13 mouse cellular contexts compared by ENCODE assay signal in genomic region chr5:119803411-119804251, GRCm38 (mm10). TPM values are rescaled to one million over a fixed set of nuclear protein-coding genes. Genes with fewer than 3 reads are reported as not detected.
DNase-seq lines count a peak whose midpoint lies in the region; ATAC-seq and TF ChIP-seq lines count a peak whose summit lies in the region.
"Had no signal": no experiment of that assay in that cellular context is flagged by ENCODE, and none has a peak within 500 bp of the region (broad histone marks: within the 10 kb centered on the region; RNA-seq: fewer than 3 reads in every experiment).

No protein-coding gene starts in this region.

- ATAC-seq in intestine, embryonic 14.5 days (replicated peaks; ENCODE audit: low FRiP score, low TSS enrichment, low read depth): no peak
- ATAC-seq in intestine, postnatal 0 days: no peak
- no peak for ATAC-seq in lung, embryonic 16.5 days (ENCODE audit: low read depth)

- no peaks in the 10 kb centered on the region for H3K36me3 ChIP-seq in intestine, embryonic 14.5 days (ENCODE audit: control insufficient read depth, insufficient read depth, low read length)
- H3K36me3 ChIP-seq in intestine, postnatal 0 days (ENCODE audit: control insufficient read depth, insufficient read depth): no peaks in the 10 kb centered on the region
- no peaks in the 10 kb centered on the region for H3K36me3 ChIP-seq in embryonic facial prominence, embryonic 10.5 days (replicated peaks)
- H3K36me3 ChIP-seq in lung, embryonic 16.5 days (ENCODE audit: control insufficient read depth, insufficient read depth, low read length): no peaks in the 10 kb centered on the region
- H3K36me3 ChIP-seq: midbrain, embryonic 12.5 days had no signal

- no peak overlapping the region for H3K4me3 ChIP-seq in intestine, embryonic 14.5 days (ENCODE audit: low read depth, low read length)
- no peak overlapping the region for H3K4me3 ChIP-seq in intestine, postnatal 0 days (ENCODE audit: low read depth, low read length)
- H3K4me3 ChIP-seq in embryonic facial prominence, embryonic 10.5 days: no peak overlapping the region
- H3K4me3 ChIP-seq in lung, embryonic 16.5 days (ENCODE audit: low read length): peak overlapping the region; percentile 50
- H3K4me3 ChIP-seq: midbrain, embryonic 12.5 days had no signal

- no peaks in the 10 kb centered on the region for H3K4me1 ChIP-seq in intestine, embryonic 14.5 days (replicated peaks; ENCODE audit: control insufficient read depth, insufficient read depth, low read length)
- H3K4me1 ChIP-seq in intestine, postnatal 0 days (replicated peaks; ENCODE audit: control insufficient read depth, insufficient read depth, low read length): no peaks in the 10 kb centered on the region
- 0 out of 2 replicates have a peak, but pooled peaks cover 2% of the 10 kb centered on the region for H3K4me1 ChIP-seq in embryonic facial prominence, embryonic 10.5 days
- peaks cover 20% of the 10 kb centered on the region for H3K4me1 ChIP-seq in lung, embryonic 16.5 days (replicated peaks; ENCODE audit: control insufficient read depth, insufficient read depth, low read length)
- H3K4me1 ChIP-seq: midbrain, embryonic 12.5 days had no signal

- no peak overlapping the region for H3K9ac ChIP-seq in intestine, embryonic 14.5 days (ENCODE audit: low read length)
- H3K9ac ChIP-seq in intestine, postnatal 0 days (ENCODE audit: low read depth, low read length): no peak overlapping the region
- peak overlapping the region; percentile 77 for H3K9ac ChIP-seq in lung, embryonic 16.5 days (ENCODE audit: low read length)
- H3K9ac ChIP-seq: midbrain, embryonic 12.5 days had no signal

- no peak overlapping the region for H3K4me2 ChIP-seq in intestine, embryonic 14.5 days (ENCODE audit: low read length)
- H3K4me2 ChIP-seq in intestine, postnatal 0 days (replicated peaks; ENCODE audit: low read depth): no peak overlapping the region
- H3K4me2 ChIP-seq in lung, embryonic 16.5 days (ENCODE audit: low read depth, low read length): peak overlapping the region; percentile 54
- H3K4me2 ChIP-seq: midbrain, embryonic 12.5 days had no signal

- peaks cover 100% of the 10 kb centered on the region for H3K27me3 ChIP-seq in intestine, embryonic 14.5 days (replicated peaks; ENCODE audit: control insufficient read depth, insufficient read depth, low read length)
- H3K27me3 ChIP-seq in intestine, postnatal 0 days (replicated peaks; ENCODE audit: control insufficient read depth, insufficient read depth, low read length): peaks cover 99% of the 10 kb centered on the region
- H3K27me3 ChIP-seq in embryonic facial prominence, embryonic 10.5 days (replicated peaks; ENCODE audit: low read depth, poor library complexity, severe bottlenecking): peaks cover 100% of the 10 kb centered on the region
- H3K27me3 ChIP-seq in lung, embryonic 16.5 days (ENCODE audit: control insufficient read depth, insufficient read depth, low read depth, low read length): peaks cover 89% of the 10 kb centered on the region

- H3K9me3 ChIP-seq in intestine, embryonic 14.5 days (ENCODE audit: control insufficient read depth, low read length): no peaks in the 10 kb centered on the region
- H3K9me3 ChIP-seq in intestine, postnatal 0 days (ENCODE audit: control insufficient read depth): no peaks in the 10 kb centered on the region
- no peaks in the 10 kb centered on the region for H3K9me3 ChIP-seq in embryonic facial prominence, embryonic 10.5 days
- H3K9me3 ChIP-seq in lung, embryonic 16.5 days (ENCODE audit: control insufficient read depth, low read length): no peaks in the 10 kb centered on the region
- H3K9me3 ChIP-seq: midbrain, embryonic 12.5 days had no signal

- H3K27ac ChIP-seq in intestine, embryonic 14.5 days (ENCODE audit: low read depth): no peak overlapping the region
- H3K27ac ChIP-seq in intestine, postnatal 0 days (ENCODE audit: low read depth, low read length): no peak overlapping the region
- no peak overlapping the region for H3K27ac ChIP-seq in embryonic facial prominence, embryonic 10.5 days (replicated peaks)
- H3K27ac ChIP-seq in lung, embryonic 16.5 days (ENCODE audit: low read length): peak overlapping the region; percentile 97
- H3K27ac ChIP-seq: midbrain, embryonic 12.5 days had no signal

- DNase-seq in intestine, embryonic 14.5 days (ENCODE audit: low spot score): peak; percentile 69
- DNase-seq in R1 (ENCODE audit: low read depth, low spot score): peak; percentile 66
- peak; percentile 62 for DNase-seq in embryonic facial prominence, embryonic 10.5 days (ENCODE audit: low spot score)
- DNase-seq in frontal cortex, postnatal 25 days (ENCODE audit: low spot score in 2 of 2): no peak
- DNase-seq in urinary bladder, adult 18-20 months (ENCODE audit: low spot score in 2 of 2): no peak
- DNase-seq: adrenal gland, postnatal 10 days; cerebellum, adult 9-11 months; spleen, adult 18-20 months; thymus, adult 18-20 months had no signal

- under 1% methylated on average over 64 of the region's 64 CpGs for WGBS in intestine, embryonic 14.5 days
- under 1% methylated on average over 64 of the region's 64 CpGs for WGBS in intestine, postnatal 0 days
- under 1% methylated on average over 64 of the region's 64 CpGs for WGBS in embryonic facial prominence, embryonic 10.5 days
- WGBS in lung, embryonic 16.5 days: 1% methylated on average over 64 of the region's 64 CpGs

- TF ChIP-seq CTCF in intestine, postnatal 0 days (IDR thresholded peaks at IDR 0.05; ENCODE audit: low read depth): no peak

RNA-seq across cellular contexts. Expression of gene Tbx5, which starts 28.8 kb away (rescaled TPM):
- polyA plus RNA-seq in intestine, embryonic 14.5 days (2014; fragmentation: Nextera tagmentation; extraction: Ambion mirVana): not detected in 2 replicates
- not detected in 2 replicates for polyA plus RNA-seq in intestine, postnatal 0 days (2015; fragmentation: Nextera tagmentation; extraction: Ambion mirVana)
- polyA plus RNA-seq in embryonic facial prominence, embryonic 10.5 days (2016; fragmentation: Nextera tagmentation; extraction: Ambion mirVana): 0.45 and 0.98 TPM in 2 replicates
- 53.0 and 58.7 TPM in 2 replicates for polyA plus RNA-seq in lung, embryonic 16.5 days (2015; fragmentation: Nextera tagmentation; extraction: Ambion mirVana)
- polyA plus RNA-seq: large intestine, adult 2 months had no signal

Comparison
In these comparisons a context has a peak if more than half of its experiments do, and no peak if none do; other contexts are left out.
1. DNase-seq: peak in intestine, embryonic 14.5 days (single experiment), R1 (single experiment) and embryonic facial prominence, embryonic 10.5 days (single experiment); none in frontal cortex, postnatal 25 days (0 of 2) and urinary bladder, adult 18-20 months (0 of 2).
2. RNA of gene Tbx5, which starts 28.8 kb away (polyA plus RNA-seq): 53.0 to 58.7 TPM in lung, embryonic 16.5 days; 0.45 to 0.98 TPM in embryonic facial prominence, embryonic 10.5 days, not detected in intestine, embryonic 14.5 days and not detected in intestine, postnatal 0 days; every median in the first group is over 10 times any median in the second.